Mouse (Mus musculus) kidney, embryonic 14.5 days (tissue): ENCODE measurements at regions not wholly inside any gene's neighbourhood (a gene's known extent, or its start where the extent isn't known, plus 50 kb on each side); places are given as distances from the start of the nearest gene placed in this dataset.

Source experiments
- ATAC-seq: fragments of 200-750 bp; cut with Nextera tagmentation; 2 replicates; pipeline ENCODE4 v1.8.0; 2017; ENCODE audit warnings: moderate number of reproducible peaks, mild to moderate bottlenecking, moderate TSS enrichment, moderate library complexity; ENCODE audit not compliant: low FRiP score, low TSS enrichment
- H3K27ac ChIP-seq: fragments of 300-500 bp; sonication (generic); 2 replicates; pipeline ENCODE4 v1.5.1; 2014; ENCODE audit warnings: low read depth, mild to moderate bottlenecking, low read length, moderate library complexity, mixed read lengths
- H3K27me3 ChIP-seq: fragments of 300-500 bp; sonication (generic); 2 replicates; pipeline ENCODE4 v1.6.1; 2014; ENCODE audit warnings: mild to moderate bottlenecking, low read length; ENCODE audit not compliant: control insufficient read depth, insufficient read depth
- H3K36me3 ChIP-seq: fragments of 300-500 bp; sonication (generic); 2 replicates; pipeline ENCODE4 v1.6.1; 2014; ENCODE audit warnings: low read length, mixed read lengths; ENCODE audit not compliant: control insufficient read depth, insufficient read depth
- H3K4me1 ChIP-seq: fragments of 300-500 bp; sonication (generic); 2 replicates; pipeline ENCODE4 v1.6.1; 2014; ENCODE audit warnings: low read length, mixed read lengths; ENCODE audit not compliant: control insufficient read depth, insufficient read depth
- H3K4me2 ChIP-seq: fragments of 300-500 bp; sonication (generic); replicated peaks from 2 replicates; pipeline ENCODE4 v1.6.1; 2014; ENCODE audit warnings: low read depth, mild to moderate bottlenecking, low read length
- H3K4me3 ChIP-seq: fragments of 300-500 bp; sonication (generic); 2 replicates; pipeline ENCODE4 v1.5.1; 2014; ENCODE audit warnings: mild to moderate bottlenecking, low read length
- H3K9ac ChIP-seq: fragments of 300-500 bp; sonication (generic); 2 replicates; pipeline ENCODE4 v1.6.1; 2014; ENCODE audit warnings: low read depth, mild to moderate bottlenecking, low read length, moderate library complexity
- H3K9me3 ChIP-seq: fragments of 300-500 bp; sonication (generic); 2 replicates; pipeline ENCODE4 v1.6.1; 2016; ENCODE audit warnings: low read length; ENCODE audit not compliant: control insufficient read depth
- WGBS: fragments of 180-500 bp; shearing (Covaris S2); extraction: QIAGEN DNeasy Blood & Tissue Kit; methylation state at CpG from one replicate; pipeline ENCODE4 v1.1.7; 2014; 5-methylcytosine and 5-hydroxymethylcytosine counted together

GRCm38 (mm10) chr17:83938671-83939244 is 91.0 kb upstream of the Haao start:
- peak; percentile 61 for ATAC-seq
- Histone ChIP-seq H3K27me3 (no peaks in the 10 kb centered on the region), H3K4me2 (0 out of 2 replicates have a peak overlapping the region, but pooled peaks have one; percentile 2), H3K36me3 (no peaks in the 10 kb centered on the region), H3K9ac (peak overlapping the region; percentile 12; the same call in 1 of the 2 replicates), H3K27ac (peak overlapping the region; percentile 61), H3K4me3 (no peak overlapping the region), H3K4me1 (peaks cover 43% of the 10 kb centered on the region), H3K9me3 (no peaks in the 10 kb centered on the region)
- WGBS, result 26% methylated on average over 11 of the region's 11 CpGs

GRCm38 (mm10) chr17:83937576-83937975 is 89.8 kb upstream of the Haao start:
- Histone ChIP-seq H3K4me1 (peaks cover 43% of the 10 kb centered on the region), H3K4me2 (no peak overlapping the region), H3K9me3 (no peaks in the 10 kb centered on the region), H3K4me3 (no peak overlapping the region), H3K9ac (no peak overlapping the region), H3K27me3 (no peaks in the 10 kb centered on the region), H3K36me3 (no peaks in the 10 kb centered on the region), H3K27ac (no peak overlapping the region)
- WGBS, result 18% methylated on average over 10 of the region's 10 CpGs
- ATAC-seq, result no peak

GRCm38 (mm10) chr17:83936677-83937076 is 88.9 kb upstream of the Haao start:
- no peaks in the 10 kb centered on the region for H3K36me3 ChIP-seq
- ATAC-seq, result no peak
- no peaks in the 10 kb centered on the region for H3K27me3 ChIP-seq
- no peak overlapping the region for H3K9ac ChIP-seq
- H3K4me3 ChIP-seq, result no peak overlapping the region
- no peaks in the 10 kb centered on the region for H3K9me3 ChIP-seq
- 43% methylated on average over 9 of the region's 9 CpGs for WGBS
- H3K4me1 ChIP-seq, result peaks cover 43% of the 10 kb centered on the region
- no peak overlapping the region for H3K27ac ChIP-seq
- no peak overlapping the region for H3K4me2 ChIP-seq

GRCm38 (mm10) chr17:83935969-83936368 is 88.2 kb upstream of the Haao start:
- no peak overlapping the region for H3K9ac ChIP-seq
- H3K4me3 ChIP-seq, result no peak overlapping the region
- H3K36me3 ChIP-seq, result no peaks in the 10 kb centered on the region
- no peaks in the 10 kb centered on the region for H3K27me3 ChIP-seq
- H3K9me3 ChIP-seq, result no peaks in the 10 kb centered on the region
- no peak overlapping the region for H3K4me2 ChIP-seq
- peaks cover 42% of the 10 kb centered on the region for H3K4me1 ChIP-seq
- no peak overlapping the region for H3K27ac ChIP-seq
- ATAC-seq, result no peak
- 55% methylated on average over 1 of the region's 1 CpGs for WGBS

GRCm38 (mm10) chr17:83935232-83935631 is 87.5 kb upstream of the Haao start:
- H3K36me3 ChIP-seq, result no peaks in the 10 kb centered on the region
- H3K4me2 ChIP-seq, result no peak overlapping the region
- H3K4me3 ChIP-seq, result no peak overlapping the region
- no peak overlapping the region for H3K9ac ChIP-seq
- H3K27ac ChIP-seq, result 0 out of 2 replicates have a peak overlapping the region, but pooled peaks have one; percentile 3
- ATAC-seq, result no peak
- 65% methylated on average over 5 of the region's 5 CpGs for WGBS
- H3K27me3 ChIP-seq, result no peaks in the 10 kb centered on the region
- H3K4me1 ChIP-seq, result peaks cover 35% of the 10 kb centered on the region
- no peaks in the 10 kb centered on the region for H3K9me3 ChIP-seq

- H3K4me1 ChIP-seq, result peaks cover 25% of the 10 kb centered on the region
- H3K27ac ChIP-seq, result no peak overlapping the region
- H3K9ac ChIP-seq, result no peak overlapping the region
- no peaks in the 10 kb centered on the region for H3K9me3 ChIP-seq
- H3K4me3 ChIP-seq, result no peak overlapping the region
- WGBS, result 74% methylated on average over 10 of the region's 10 CpGs
- no peaks in the 10 kb centered on the region for H3K36me3 ChIP-seq
- no peak overlapping the region for H3K4me2 ChIP-seq
- no peak for ATAC-seq
- no peaks in the 10 kb centered on the region for H3K27me3 ChIP-seq
Measured at GRCm38 (mm10) chr17:83933743-83934142, 86.0 kb upstream of the Haao start.

GRCm38 (mm10) chr17:83930401-83930800 is 82.6 kb upstream of the Haao start:
- no peak for ATAC-seq
- WGBS, result 78% methylated on average over 5 of the region's 5 CpGs
- Histone ChIP-seq H3K4me1 (0 out of 2 replicates have a peak, but pooled peaks cover 5% of the 10 kb centered on the region), H3K4me3 (no peak overlapping the region), H3K36me3 (no peaks in the 10 kb centered on the region), H3K9ac (no peak overlapping the region), H3K4me2 (no peak overlapping the region), H3K27me3 (no peaks in the 10 kb centered on the region), H3K27ac (no peak overlapping the region), H3K9me3 (no peaks in the 10 kb centered on the region)

GRCm38 (mm10) chr17:83927749-83928387 is 80.1 kb upstream of the Haao start:
- Histone ChIP-seq H3K9ac (no peak overlapping the region), H3K27me3 (no peaks in the 10 kb centered on the region), H3K9me3 (no peaks in the 10 kb centered on the region), H3K27ac (no peak overlapping the region), H3K4me3 (no peak overlapping the region), H3K36me3 (no peaks in the 10 kb centered on the region), H3K4me1 (0 out of 2 replicates have a peak, but pooled peaks cover 5% of the 10 kb centered on the region), H3K4me2 (no peak overlapping the region)
- WGBS, result 51% methylated on average over 6 of the region's 6 CpGs
- no peak for ATAC-seq

- 0 out of 2 replicates have a peak, but pooled peaks cover 5% of the 10 kb centered on the region for H3K4me1 ChIP-seq
- no peak for ATAC-seq
- 43% methylated on average over 16 of the region's 16 CpGs for WGBS
- no peak overlapping the region for H3K4me2 ChIP-seq
- no peaks in the 10 kb centered on the region for H3K36me3 ChIP-seq
- no peak overlapping the region for H3K4me3 ChIP-seq
- no peak overlapping the region for H3K9ac ChIP-seq
- no peaks in the 10 kb centered on the region for H3K27me3 ChIP-seq
- no peak overlapping the region for H3K27ac ChIP-seq
- no peaks in the 10 kb centered on the region for H3K9me3 ChIP-seq
Measured at GRCm38 (mm10) chr17:83924259-83924922, 76.6 kb upstream of the Haao start.
